Mouse (Mus musculus) v-Abl transformed pro-B cells (cell line): ENCODE measurements around the gene Fgd6.

Source experiments
- in situ Hi-C, 2 experiments: fragments of 400-800 bp; cut with MboI; formaldehyde crosslinking; loops; one replicate each; pipeline ENCODE4 v1.15.1; 2025; ENCODE audit not compliant: unreplicated experiment in 2 of 2

Fgd6 gene

DNA sequence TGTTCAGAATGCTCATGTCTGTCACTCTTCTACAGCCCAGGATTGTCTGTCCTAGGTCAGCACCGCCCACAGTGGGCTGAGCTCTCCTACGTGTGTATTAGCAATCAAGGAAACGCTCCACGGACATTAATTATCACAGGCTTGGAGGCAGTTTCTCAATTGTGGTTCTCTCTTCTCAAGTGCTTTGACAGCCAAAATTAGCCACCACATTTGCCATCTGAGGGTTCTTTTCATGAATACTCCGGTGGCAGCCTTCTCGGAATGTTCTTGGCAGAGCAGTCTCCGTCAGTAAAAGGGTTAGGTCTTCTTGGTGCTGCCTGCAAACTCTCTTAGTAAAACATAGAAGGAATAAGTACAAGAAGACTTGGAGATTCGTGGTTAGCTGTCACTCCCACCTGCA lies 50.5 kb downstream of the Fgd6 start:
- in situ Hi-C loops: no loop called here

DNA sequence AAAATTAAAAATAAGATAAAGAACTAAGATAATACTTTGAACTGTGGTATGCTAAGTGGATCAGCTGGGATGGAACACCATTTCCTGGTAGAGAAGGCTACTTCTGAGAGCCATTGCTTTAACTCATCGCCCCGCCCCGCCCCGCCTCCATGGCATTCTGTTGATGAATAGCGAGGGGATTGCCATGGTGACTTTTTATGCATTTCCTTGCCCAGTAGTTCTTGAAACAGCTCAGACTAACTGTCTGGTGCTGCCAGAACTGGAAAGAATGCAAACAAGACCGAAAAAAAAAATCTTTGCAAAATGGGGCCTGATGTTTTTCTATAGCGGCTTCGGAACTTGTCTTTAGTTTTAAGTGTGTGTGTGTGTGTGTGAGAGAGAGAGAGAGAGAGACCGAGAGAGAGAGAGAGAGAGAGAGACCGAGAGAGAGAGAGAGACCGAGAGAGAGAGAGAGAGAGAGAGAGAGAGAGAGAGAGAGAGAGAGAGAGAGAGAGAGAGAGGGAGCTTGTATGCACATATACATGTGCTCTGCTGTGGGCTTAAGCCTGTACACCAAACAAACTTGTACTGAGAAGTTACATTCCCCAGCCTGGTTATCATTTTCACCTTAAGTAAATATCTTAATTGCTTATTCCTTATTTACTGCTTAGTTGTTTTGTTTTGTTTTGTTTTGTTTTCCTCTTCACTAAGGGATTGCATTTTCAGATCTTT lies 51.7 kb downstream of the Fgd6 start:
- in situ Hi-C loops: no loop called here

- in situ Hi-C loops: no loop called here
These were observed 54.2 kb downstream of the Fgd6 start for GRCm38 (mm10) chr10:94090032-94090431.

- in situ Hi-C loops: no loop called here
These were observed 57.7 kb downstream of the Fgd6 start for GRCm38 (mm10) chr10:94093534-94093933.

GRCm38 (mm10) chr10:94095743-94096465 lies 60.1 kb downstream of the Fgd6 start:
- in situ Hi-C loops: no loop called here

- in situ Hi-C loops: no loop called here
These were observed 61.5 kb downstream of the Fgd6 start for GRCm38 (mm10) chr10:94097081-94097845.

DNA sequence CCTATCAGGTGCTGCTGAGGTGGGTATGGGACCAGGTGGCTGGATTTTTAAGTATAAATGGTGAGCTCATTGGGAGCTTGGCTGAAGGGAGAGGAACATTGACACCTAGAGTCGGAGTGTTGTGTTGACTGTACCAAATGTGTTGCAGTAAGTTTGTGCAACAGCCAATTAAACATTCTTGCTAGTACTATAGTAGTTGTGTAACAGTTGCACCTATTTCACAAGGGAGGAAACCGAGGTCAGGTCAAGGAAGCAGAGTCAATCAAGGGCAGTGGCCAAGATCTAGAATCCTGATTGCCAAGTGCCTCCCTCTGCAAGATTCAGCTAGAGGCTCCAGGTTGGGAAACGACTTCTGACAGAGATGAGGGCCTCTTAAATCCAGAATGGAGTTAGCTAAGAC lies 62.3 kb downstream of the Fgd6 start:
- in situ Hi-C loops: no loop called here

- in situ Hi-C loops: loop anchor here (5.0 to 25.0 kb wide), 2 partner anchors 38 to 493 kb away; no protein-coding TSS in a partner anchor
These were observed 69.7 kb downstream of the Fgd6 start for GRCm38 (mm10) chr10:94105498-94105897.

- in situ Hi-C loops: loop anchor here (5.0 to 25.0 kb wide), 2 partner anchors 40 to 495 kb away; no protein-coding TSS in a partner anchor
These were observed 71.4 kb downstream of the Fgd6 start for GRCm38 (mm10) chr10:94107168-94107567.

GRCm38 (mm10) chr10:94107607-94108006 lies 71.8 kb downstream of the Fgd6 start:
- in situ Hi-C loops: loop anchor here (5.0 to 25.0 kb wide), 2 partner anchors 40 to 495 kb away; no protein-coding TSS in a partner anchor

DNA sequence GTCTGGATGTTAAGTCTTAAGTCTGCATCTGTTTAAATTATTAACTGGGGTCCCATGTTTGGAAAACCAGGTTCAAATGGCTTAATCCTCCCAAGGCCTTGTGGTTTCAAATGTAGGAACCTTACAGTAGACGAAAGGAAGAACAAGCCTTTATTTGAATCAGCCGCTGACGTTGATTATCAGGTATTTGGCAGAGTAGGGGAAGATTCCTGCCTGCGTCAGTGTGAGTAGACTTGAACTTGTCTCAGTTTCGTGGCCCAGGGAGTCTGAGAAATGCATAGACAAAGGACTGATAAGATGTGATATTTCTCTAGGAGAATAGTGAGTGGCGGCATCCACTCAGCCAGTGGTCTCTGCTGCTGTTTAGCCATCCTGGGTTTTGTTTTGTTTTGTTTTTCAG lies 73.0 kb downstream of the Fgd6 start:
- in situ Hi-C loops: loop anchor here (5.0 to 25.0 kb wide), 2 partner anchors 41 to 496 kb away; no protein-coding TSS in a partner anchor

- in situ Hi-C loops: loop anchor here in 1 of 2 experiments (25.0 kb wide), 1 partner anchor 499 kb away; no protein-coding TSS in a partner anchor
These were observed 75.3 kb downstream of the Fgd6 start for GRCm38 (mm10) chr10:94110834-94111754.

DNA sequence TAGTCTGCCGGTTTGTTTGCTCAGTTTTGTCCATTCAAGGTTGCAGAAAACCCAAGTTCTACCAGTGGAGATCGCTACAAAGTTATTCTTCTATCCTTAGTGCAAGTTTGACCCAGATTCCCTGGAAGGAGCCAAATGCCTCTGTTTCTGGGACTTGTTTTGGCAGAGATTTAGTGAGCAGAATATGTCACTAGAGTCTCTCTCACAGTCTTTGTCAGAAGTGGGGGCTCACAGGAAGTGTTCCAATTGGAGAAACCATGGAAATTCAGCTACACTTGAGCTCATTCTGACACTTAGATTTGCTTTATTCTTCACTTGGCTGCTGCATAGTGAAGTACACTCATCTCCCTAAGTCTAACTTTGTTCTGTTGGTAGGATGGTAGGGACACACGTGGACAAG lies 76.4 kb downstream of the Fgd6 start:
- in situ Hi-C loops: loop anchor here in 1 of 2 experiments (25.0 kb wide), 1 partner anchor 500 kb away; no protein-coding TSS in a partner anchor

DNA sequence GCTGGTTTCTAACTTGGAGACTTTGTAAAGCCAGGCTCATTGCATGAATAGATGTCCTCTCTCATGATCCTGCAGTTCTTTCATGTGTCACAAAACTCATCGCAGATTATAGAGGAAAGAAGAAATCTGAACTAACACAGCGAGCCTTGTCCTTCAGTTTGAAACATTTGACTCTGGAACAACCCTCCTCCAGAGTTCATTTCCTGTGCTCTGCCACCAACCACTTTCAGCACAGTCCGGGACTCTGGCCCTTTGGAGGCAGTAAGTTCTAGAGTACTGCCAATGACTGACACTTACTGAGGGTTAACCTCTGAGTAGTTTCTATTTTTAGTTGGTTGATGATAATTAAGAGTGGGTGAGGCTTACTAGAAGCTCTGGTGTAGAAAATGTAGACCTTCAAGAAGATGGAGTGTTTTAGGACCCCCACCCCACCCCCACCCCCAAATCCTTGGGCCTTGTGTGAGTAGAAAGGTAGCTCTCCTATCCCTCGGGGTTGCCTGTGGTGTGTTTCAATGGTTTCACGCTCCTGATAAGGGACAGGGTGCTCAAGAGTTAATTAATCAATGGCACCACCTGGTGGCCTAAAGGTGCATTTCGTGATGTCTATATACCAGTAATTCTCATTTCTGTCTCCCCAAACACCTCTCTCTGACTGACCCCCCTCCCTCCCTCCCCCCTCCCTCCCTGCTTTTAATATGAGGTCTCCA lies 80.2 kb downstream of the Fgd6 start:
- in situ Hi-C loops: loop anchor here in 1 of 2 experiments (5.0 to 25.0 kb wide), 3 partner anchors 84 to 504 kb away; no protein-coding TSS in a partner anchor

GRCm38 (mm10) chr10:94116781-94117340 lies 81.1 kb downstream of the Fgd6 start:
- in situ Hi-C loops: loop anchor here in 1 of 2 experiments (5.0 to 25.0 kb wide), 3 partner anchors 85 to 505 kb away; no protein-coding TSS in a partner anchor

DNA sequence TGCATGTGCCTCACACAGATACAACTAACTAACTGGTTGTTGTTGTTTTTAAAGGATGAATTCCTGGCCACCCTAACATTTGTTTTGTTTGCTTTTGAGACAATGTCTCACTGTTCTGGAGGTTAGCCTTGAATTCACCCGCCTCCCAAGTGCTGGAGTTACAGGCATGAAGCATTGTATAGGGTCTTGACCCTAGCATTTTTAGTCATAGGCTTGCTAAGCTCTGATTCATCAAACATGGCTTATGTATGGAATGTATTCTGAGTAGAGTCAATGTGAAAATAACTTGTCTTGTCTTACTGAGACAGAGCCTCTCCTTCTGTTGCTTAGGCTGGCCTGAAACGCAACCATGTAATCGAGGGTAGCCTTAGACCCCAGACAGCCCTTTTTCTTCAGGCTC lies 82.1 kb downstream of the Fgd6 start:
- in situ Hi-C loops: loop anchor here in 1 of 2 experiments (5.0 to 25.0 kb wide), 3 partner anchors 86 to 506 kb away; no protein-coding TSS in a partner anchor

- in situ Hi-C loops: loop anchor here in 1 of 2 experiments (5.0 to 25.0 kb wide), 3 partner anchors 87 to 507 kb away; no protein-coding TSS in a partner anchor
These were observed 83.2 kb downstream of the Fgd6 start for GRCm38 (mm10) chr10:94118993-94119392.

- in situ Hi-C loops: loop anchor here (5.0 to 25.0 kb wide), 3 partner anchors 83 to 508 kb away; partner anchors contain the start of genes Fgd6 (in 1 of the 2) and Vezt (in 1 of the 2)
These were observed 84.9 kb downstream of the Fgd6 start for GRCm38 (mm10) chr10:94120676-94121075.
